In genomic region chr3:89394894-89395256, GRCm38 (mm10) we compare ENCODE assay signal across 7 mouse cellular contexts. TPM values are rescaled to one million over a fixed set of nuclear protein-coding genes. Genes with fewer than 3 reads are reported as not detected.
DNase-seq lines count a peak whose midpoint lies in the region; ATAC-seq and TF ChIP-seq lines count a peak whose summit lies in the region.

No protein-coding gene starts in this region.

- WGBS in kidney, embryonic 14.5 days = under 1% methylated on average over 12 of the region's 12 CpGs
- WGBS in lung, embryonic 16.5 days = under 1% methylated on average over 12 of the region's 12 CpGs

- DNase-seq in adrenal gland, adult 18-20 months (ENCODE audit: low spot score in 2 of 2) = peak; percentile 72 to 76
- peak; percentile 78 for DNase-seq in embryo, embryonic 11.5 days (ENCODE audit: low read depth, low spot score)
- peak; percentile 93 for DNase-seq in retina, embryonic 14.5 days (ENCODE audit: low spot score)

- peak overlapping the region; percentile 52 for H3K9ac ChIP-seq in ES-Bruce4 (ENCODE audit: low read depth, poor library complexity, severe bottlenecking)
- peak overlapping the region; percentile 57; the same call in 1 of the 2 replicates for H3K9ac ChIP-seq in kidney, embryonic 14.5 days (ENCODE audit: low read depth, low read length)
- H3K9ac ChIP-seq in lung, embryonic 16.5 days (ENCODE audit: low read length) = peak overlapping the region; percentile 80

- H3K27me3 ChIP-seq in ES-Bruce4 (ENCODE audit: control insufficient read depth, insufficient read depth, low read length, poor library complexity, severe bottlenecking) = no peaks in the 10 kb centered on the region
- no peaks in the 10 kb centered on the region for H3K27me3 ChIP-seq in kidney, embryonic 14.5 days (ENCODE audit: control insufficient read depth, insufficient read depth, low read length)
- no peaks in the 10 kb centered on the region for H3K27me3 ChIP-seq in lung, embryonic 16.5 days (ENCODE audit: control insufficient read depth, insufficient read depth, low read depth, low read length)

- H3K36me3 ChIP-seq in ES-Bruce4 (ENCODE audit: control insufficient read depth, insufficient read depth, low read length, poor library complexity, severe bottlenecking) = no peaks in the 10 kb centered on the region
- no peaks in the 10 kb centered on the region for H3K36me3 ChIP-seq in kidney, embryonic 14.5 days (ENCODE audit: control insufficient read depth, insufficient read depth, low read length)
- H3K36me3 ChIP-seq in lung, embryonic 16.5 days (ENCODE audit: control insufficient read depth, insufficient read depth, low read length) = no peaks in the 10 kb centered on the region

- H3K4me3 ChIP-seq in ES-Bruce4 (ENCODE audit: low read depth, low read length) = peak overlapping the region; percentile 57
- peak overlapping the region; percentile 51 for H3K4me3 ChIP-seq in kidney, embryonic 14.5 days (ENCODE audit: low read length)
- peak overlapping the region; percentile 73 for H3K4me3 ChIP-seq in lung, embryonic 16.5 days (ENCODE audit: low read length)

- peak; percentile 85; the same call in 1 of the 2 replicates for TF ChIP-seq EP300 in ES-Bruce4 (IDR thresholded peaks at IDR 0.05; ENCODE audit: insufficient read depth, low read depth, low read length)

- peak; percentile 33 for ATAC-seq in granulocyte monocyte progenitor cell, adult 5-6 weeks (replicated peaks; ENCODE audit: poor library complexity, severe bottlenecking)
- peak; percentile 13 for ATAC-seq in kidney, embryonic 14.5 days (ENCODE audit: low FRiP score, low TSS enrichment)
- ATAC-seq in lung, embryonic 16.5 days (ENCODE audit: low read depth) = peak; percentile 29

- H3K4me2 ChIP-seq in kidney, embryonic 14.5 days (replicated peaks; ENCODE audit: low read depth, low read length) = peak overlapping the region; percentile 99
- peak overlapping the region; percentile 99 for H3K4me2 ChIP-seq in lung, embryonic 16.5 days (ENCODE audit: low read depth, low read length)

- TF ChIP-seq POLR2A in ES-Bruce4 (IDR thresholded peaks at IDR 0.05; ENCODE audit: insufficient read depth, low read length) = no peak

- peaks cover 2% of the 10 kb centered on the region for H3K4me1 ChIP-seq in ES-Bruce4 (ENCODE audit: control insufficient read depth, insufficient read depth, low read length)
- H3K4me1 ChIP-seq in kidney, embryonic 14.5 days (ENCODE audit: control insufficient read depth, insufficient read depth, low read length) = peaks cover 32% of the 10 kb centered on the region
- peaks cover 26% of the 10 kb centered on the region for H3K4me1 ChIP-seq in lung, embryonic 16.5 days (replicated peaks; ENCODE audit: control insufficient read depth, insufficient read depth, low read length)

- no peaks in the 10 kb centered on the region for H3K9me3 ChIP-seq in ES-Bruce4 (replicated peaks; ENCODE audit: control insufficient read depth, insufficient read depth, low read length, poor library complexity, severe bottlenecking)
- H3K9me3 ChIP-seq in kidney, embryonic 14.5 days (ENCODE audit: control insufficient read depth, low read length) = no peaks in the 10 kb centered on the region
- H3K9me3 ChIP-seq in lung, embryonic 16.5 days (ENCODE audit: control insufficient read depth, low read length) = no peaks in the 10 kb centered on the region

- TF ChIP-seq CTCF in ES-Bruce4 (IDR thresholded peaks at IDR 0.05; ENCODE audit: low read depth, low read length) = no peak

- peak overlapping the region; percentile 40; the same call in 1 of the 2 replicates for H3K27ac ChIP-seq in ES-Bruce4 (ENCODE audit: insufficient read depth, low read length)
- peak overlapping the region; percentile 74 for H3K27ac ChIP-seq in kidney, embryonic 14.5 days (ENCODE audit: low read depth, low read length)
- peak overlapping the region; percentile 98 for H3K27ac ChIP-seq in lung, embryonic 16.5 days (ENCODE audit: low read length)

RNA-seq across cellular contexts. Expression of gene Zbtb7b, which starts 0.3 kb away (rescaled TPM):
- 35.1 and 35.7 TPM in 2 replicates for polyA plus RNA-seq in ES-Bruce4 (2011; ENCODE audit: insufficient read depth, insufficient read length, low read depth, missing spikeins)
- 100 to 1,000 TPM in 1 of 2 experiments, 10 to 100 TPM in 1; 89.7 to 101 TPM for total RNA-seq in adrenal gland, adult 18-20 months (2021)
- total RNA-seq in granulocyte monocyte progenitor cell, adult 5-6 weeks (2014; fragmentation: Nextera tagmentation) = 8.5 and 18.6 TPM in 2 replicates
- total RNA-seq in granulocyte monocyte progenitor cell, adult 5-6 weeks (2017) = 7.5 and 14.0 TPM in 2 replicates
- polyA plus RNA-seq in kidney, embryonic 14.5 days (2014; fragmentation: Nextera tagmentation; extraction: Ambion mirVana) = 1.8 and 2.2 TPM in 2 replicates
- 4.8 and 5.9 TPM in 2 replicates for polyA plus RNA-seq in lung, embryonic 16.5 days (2015; fragmentation: Nextera tagmentation; extraction: Ambion mirVana)

RNA-seq across cellular contexts. Expression of gene Lenep, which starts 7.7 kb away (rescaled TPM):
- polyA plus RNA-seq in ES-Bruce4 (2011; ENCODE audit: insufficient read depth, insufficient read length, low read depth, missing spikeins) = not detected in 2 replicates
- under 1 TPM in 1 of 2 experiments, not detected in 1; 0.30 TPM for total RNA-seq in adrenal gland, adult 18-20 months (2021)
- 0.64 and 2.1 TPM in 2 replicates for total RNA-seq in granulocyte monocyte progenitor cell, adult 5-6 weeks (2014; fragmentation: Nextera tagmentation)
- total RNA-seq in granulocyte monocyte progenitor cell, adult 5-6 weeks (2017) = not detected in 2 replicates
- polyA plus RNA-seq in kidney, embryonic 14.5 days (2014; fragmentation: Nextera tagmentation; extraction: Ambion mirVana) = not detected in 2 replicates
- 0.21 TPM in 1 of 2 replicates, not detected in the other for polyA plus RNA-seq in lung, embryonic 16.5 days (2015; fragmentation: Nextera tagmentation; extraction: Ambion mirVana)

RNA-seq across cellular contexts. Expression of gene Flad1, which starts 16.8 kb away (rescaled TPM):
- 16.5 and 25.1 TPM in 2 replicates for polyA plus RNA-seq in ES-Bruce4 (2011; ENCODE audit: insufficient read depth, insufficient read length, low read depth, missing spikeins)
- 10 to 100 TPM; 28.6 to 37.6 TPM for total RNA-seq in adrenal gland, adult 18-20 months (2021)
- total RNA-seq in granulocyte monocyte progenitor cell, adult 5-6 weeks (2014; fragmentation: Nextera tagmentation) = 27.5 and 41.7 TPM in 2 replicates
- total RNA-seq in granulocyte monocyte progenitor cell, adult 5-6 weeks (2017) = 15.3 and 16.2 TPM in 2 replicates
- 19.6 and 24.9 TPM in 2 replicates for polyA plus RNA-seq in kidney, embryonic 14.5 days (2014; fragmentation: Nextera tagmentation; extraction: Ambion mirVana)
- 24.0 and 26.9 TPM in 2 replicates for polyA plus RNA-seq in lung, embryonic 16.5 days (2015; fragmentation: Nextera tagmentation; extraction: Ambion mirVana)

RNA-seq across cellular contexts. Expression of gene Cks1b, which starts 23.3 kb away (rescaled TPM):
- polyA plus RNA-seq in ES-Bruce4 (2011; ENCODE audit: insufficient read depth, insufficient read length, low read depth, missing spikeins) = 290 and 304 TPM in 2 replicates
- total RNA-seq in adrenal gland, adult 18-20 months (2021) = 10 to 100 TPM; 14.3 to 19.6 TPM
- total RNA-seq in granulocyte monocyte progenitor cell, adult 5-6 weeks (2014; fragmentation: Nextera tagmentation) = 178 and 260 TPM in 2 replicates
- total RNA-seq in granulocyte monocyte progenitor cell, adult 5-6 weeks (2017) = 194 and 212 TPM in 2 replicates
- polyA plus RNA-seq in kidney, embryonic 14.5 days (2014; fragmentation: Nextera tagmentation; extraction: Ambion mirVana) = 632 and 773 TPM in 2 replicates
- 490 and 518 TPM in 2 replicates for polyA plus RNA-seq in lung, embryonic 16.5 days (2015; fragmentation: Nextera tagmentation; extraction: Ambion mirVana)

RNA-seq across cellular contexts. Expression of gene Shc1, which starts 23.4 kb away (rescaled TPM):
- polyA plus RNA-seq in ES-Bruce4 (2011; ENCODE audit: insufficient read depth, insufficient read length, low read depth, missing spikeins) = 87.4 and 88.9 TPM in 2 replicates
- 10 to 100 TPM; 75.5 to 87.1 TPM for total RNA-seq in adrenal gland, adult 18-20 months (2021)
- 51.2 and 75.8 TPM in 2 replicates for total RNA-seq in granulocyte monocyte progenitor cell, adult 5-6 weeks (2014; fragmentation: Nextera tagmentation)
- total RNA-seq in granulocyte monocyte progenitor cell, adult 5-6 weeks (2017) = 37.7 and 49.1 TPM in 2 replicates
- 42.8 and 64.0 TPM in 2 replicates for polyA plus RNA-seq in kidney, embryonic 14.5 days (2014; fragmentation: Nextera tagmentation; extraction: Ambion mirVana)
- 110 and 114 TPM in 2 replicates for polyA plus RNA-seq in lung, embryonic 16.5 days (2015; fragmentation: Nextera tagmentation; extraction: Ambion mirVana)

Comparison
In these comparisons a context has a peak if more than half of its experiments do, and no peak if none do; other contexts are left out.
1. Peak in every context shown above with its lines: DNase-seq, ATAC-seq, H3K4me3 ChIP-seq and H3K27ac ChIP-seq.
2. H3K27ac ChIP-seq: peak in every context shown above with its lines; median percentile 98 in lung, embryonic 16.5 days; 74 in kidney, embryonic 14.5 days; 40 in ES-Bruce4.